Mouse (Mus musculus) spleen, adult 2 months (tissue): ENCODE measurements around the gene Gm20388.

Experiments used
- CTCF ChIP-seq: fragments of 200-500 bp; IDR thresholded peaks from 2 replicates; pipeline ENCODE4 v1.5.1; 2011; ENCODE audit warnings: mild to moderate bottlenecking, inconsistent platforms; ENCODE audit not compliant: insufficient read depth, insufficient read length, insufficient replicate concordance; ENCODE audit errors: extremely low read depth
- POLR2A ChIP-seq: fragments of 200-500 bp; IDR thresholded peaks from 2 replicates; pipeline ENCODE4 v1.6.1; 2011; ENCODE audit warnings: low read depth, low read length, inconsistent platforms

DNA sequence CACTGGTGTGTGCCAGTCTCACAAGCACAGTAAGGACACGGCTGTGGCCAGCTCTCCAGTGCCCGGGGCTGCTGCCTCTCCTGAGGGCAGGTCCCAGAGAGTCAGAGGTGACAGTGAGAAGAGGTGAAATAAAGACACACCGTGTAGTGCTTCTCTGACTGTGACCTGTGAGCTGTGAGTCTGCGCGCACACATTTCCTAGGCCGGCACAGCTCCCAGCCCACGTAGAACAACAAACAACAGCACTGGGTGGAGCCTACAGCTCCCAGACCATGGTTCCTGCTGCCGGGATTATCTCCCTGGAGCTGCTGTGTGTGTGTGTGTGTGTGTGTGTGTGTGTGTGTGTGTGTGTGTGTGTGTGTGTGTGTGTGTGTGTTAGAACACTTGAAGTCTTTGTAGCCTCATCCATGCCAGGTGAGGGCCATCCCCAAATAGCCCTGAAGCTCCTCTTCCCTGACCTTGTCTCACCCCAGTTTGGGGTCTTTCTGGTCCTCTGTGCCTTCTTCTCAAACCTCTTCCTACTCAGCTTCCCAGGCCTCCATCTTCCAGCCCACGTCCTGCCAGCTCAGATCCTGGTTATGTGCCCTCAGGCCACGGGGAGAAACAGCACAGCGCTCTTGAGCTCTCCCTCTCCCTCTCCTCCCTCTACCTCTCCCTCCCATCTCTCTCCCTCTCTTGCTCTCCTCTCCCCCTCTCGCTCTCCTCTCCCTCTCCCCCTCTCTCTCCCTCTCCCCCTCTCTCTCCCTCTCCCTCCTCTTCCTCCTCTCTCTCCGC, 2907.3 kb downstream of the Gm20388 start:
- no peak for TF ChIP-seq CTCF
- no peak for TF ChIP-seq POLR2A
